Mouse (Mus musculus): ENCODE measurements around the gene Ccdc40. TPM values are rescaled to one million over a fixed set of nuclear protein-coding genes. Genes with fewer than 3 reads are reported as not detected.
A peak's percentile ranks its signal among the peaks of the same experiment; 100 is the strongest.

The Ccdc40 gene
- polyA plus RNA-seq, 1 experiment from 2014 or later, result 18.0 TPM

- Histone ChIP-seq H3K27me3 (ENCODE audit: control insufficient read depth, insufficient read depth, low read depth, low read length) (no peaks in the 10 kb centered on the region), H3K9me3 (replicated peaks; ENCODE audit: control insufficient read depth, low read length, poor library complexity, severe bottlenecking) (no peaks in the 10 kb centered on the region), H3K4me3 (ENCODE audit: low read depth, low read length) (no peak overlapping the region), H3K4me1 (ENCODE audit: control insufficient read depth, insufficient read depth, low read length) (peaks cover 43% of the 10 kb centered on the region), H3K9ac (ENCODE audit: low read depth, low read length) (peak overlapping the region; percentile 60), H3K4me2 (ENCODE audit: low read length) (peak overlapping the region; percentile 49), H3K36me3 (ENCODE audit: control insufficient read depth, insufficient read depth, low read length) (no peaks in the 10 kb centered on the region), H3K27ac (ENCODE audit: low read length) (peak overlapping the region; percentile 84)
- WGBS, result 3% methylated on average over 18 of the region's 18 CpGs
- peak; percentile 74 for ATAC-seq
These were observed 13.1 kb upstream of the Ccdc40 start for GRCm38 (mm10) chr11:119215038-119215904.

- no peaks in the 10 kb centered on the region for H3K27me3 ChIP-seq (ENCODE audit: control insufficient read depth, insufficient read depth, low read depth, low read length)
- peak overlapping the region; percentile 49 for H3K4me2 ChIP-seq (ENCODE audit: low read length)
- peaks cover 49% of the 10 kb centered on the region for H3K4me1 ChIP-seq (ENCODE audit: control insufficient read depth, insufficient read depth, low read length)
- peak overlapping the region; percentile 60 for H3K9ac ChIP-seq (ENCODE audit: low read depth, low read length)
- peak overlapping the region; percentile 84 for H3K27ac ChIP-seq (ENCODE audit: low read length)
- no peaks in the 10 kb centered on the region for H3K36me3 ChIP-seq (ENCODE audit: control insufficient read depth, insufficient read depth, low read length)
- H3K9me3 ChIP-seq (replicated peaks; ENCODE audit: control insufficient read depth, low read length, poor library complexity, severe bottlenecking), result no peaks in the 10 kb centered on the region
- ATAC-seq, result no peak
- H3K4me3 ChIP-seq (ENCODE audit: low read depth, low read length), result no peak overlapping the region
- WGBS, result 36% methylated on average over 9 of the region's 9 CpGs
These were observed 12.4 kb upstream of the Ccdc40 start for GRCm38 (mm10) chr11:119215905-119216507.

GRCm38 (mm10) chr11:119217861-119218260 is 10.5 kb upstream of the Ccdc40 start:
- Histone ChIP-seq H3K27me3 (ENCODE audit: control insufficient read depth, insufficient read depth, low read depth, low read length) (no peaks in the 10 kb centered on the region), H3K36me3 (ENCODE audit: control insufficient read depth, insufficient read depth, low read length) (no peaks in the 10 kb centered on the region), H3K27ac (ENCODE audit: low read length) (no peak overlapping the region), H3K4me2 (ENCODE audit: low read length) (no peak overlapping the region), H3K4me1 (ENCODE audit: control insufficient read depth, insufficient read depth, low read length) (peaks cover 55% of the 10 kb centered on the region), H3K4me3 (ENCODE audit: low read depth, low read length) (no peak overlapping the region), H3K9me3 (replicated peaks; ENCODE audit: control insufficient read depth, low read length, poor library complexity, severe bottlenecking) (no peaks in the 10 kb centered on the region), H3K9ac (ENCODE audit: low read depth, low read length) (no peak overlapping the region)
- 92% methylated on average over 6 of the region's 6 CpGs for WGBS
- no peak for ATAC-seq

- no peaks in the 10 kb centered on the region for H3K36me3 ChIP-seq (ENCODE audit: control insufficient read depth, insufficient read depth, low read length)
- H3K27ac ChIP-seq (ENCODE audit: low read length), result peak overlapping the region; percentile 76
- peak overlapping the region; percentile 43 for H3K4me2 ChIP-seq (ENCODE audit: low read length)
- 0 out of 2 replicates have a peak, but pooled peaks have one; percentile 7 for ATAC-seq
- H3K9ac ChIP-seq (ENCODE audit: low read depth, low read length), result peak overlapping the region; percentile 55
- H3K27me3 ChIP-seq (ENCODE audit: control insufficient read depth, insufficient read depth, low read depth, low read length), result no peaks in the 10 kb centered on the region
- peaks cover 43% of the 10 kb centered on the region for H3K4me1 ChIP-seq (ENCODE audit: control insufficient read depth, insufficient read depth, low read length)
- WGBS, result 7% methylated on average over 17 of the region's 17 CpGs
- no peaks in the 10 kb centered on the region for H3K9me3 ChIP-seq (replicated peaks; ENCODE audit: control insufficient read depth, low read length, poor library complexity, severe bottlenecking)
- H3K4me3 ChIP-seq (ENCODE audit: low read depth, low read length), result 0 out of 2 replicates have a peak overlapping the region, but pooled peaks have one; percentile 9
These were observed 8.4 kb upstream of the Ccdc40 start for GRCm38 (mm10) chr11:119219816-119220465.

GRCm38 (mm10) chr11:119221812-119222510 is 6.4 kb upstream of the Ccdc40 start:
- ATAC-seq, result no peak
- Histone ChIP-seq H3K4me3 (ENCODE audit: low read depth, low read length) (no peak overlapping the region), H3K4me1 (ENCODE audit: control insufficient read depth, insufficient read depth, low read length) (peaks cover 40% of the 10 kb centered on the region), H3K4me2 (ENCODE audit: low read length) (no peak overlapping the region), H3K9ac (ENCODE audit: low read depth, low read length) (no peak overlapping the region), H3K36me3 (ENCODE audit: control insufficient read depth, insufficient read depth, low read length) (no peaks in the 10 kb centered on the region), H3K27ac (ENCODE audit: low read length) (no peak overlapping the region), H3K9me3 (replicated peaks; ENCODE audit: control insufficient read depth, low read length, poor library complexity, severe bottlenecking) (no peaks in the 10 kb centered on the region), H3K27me3 (ENCODE audit: control insufficient read depth, insufficient read depth, low read depth, low read length) (no peaks in the 10 kb centered on the region)
- 31% methylated on average over 10 of the region's 11 CpGs for WGBS

GRCm38 (mm10) chr11:119223124-119223890 is 5.1 kb upstream of the Ccdc40 start:
- no peak for ATAC-seq
- Histone ChIP-seq H3K9me3 (replicated peaks; ENCODE audit: control insufficient read depth, low read length, poor library complexity, severe bottlenecking) (no peaks in the 10 kb centered on the region), H3K4me3 (ENCODE audit: low read depth, low read length) (no peak overlapping the region), H3K9ac (ENCODE audit: low read depth, low read length) (no peak overlapping the region), H3K27ac (ENCODE audit: low read length) (0 out of 2 replicates have a peak overlapping the region, but pooled peaks have one; percentile 3), H3K4me2 (ENCODE audit: low read length) (no peak overlapping the region), H3K4me1 (ENCODE audit: control insufficient read depth, insufficient read depth, low read length) (peaks cover 46% of the 10 kb centered on the region), H3K36me3 (ENCODE audit: control insufficient read depth, insufficient read depth, low read length) (no peaks in the 10 kb centered on the region), H3K27me3 (ENCODE audit: control insufficient read depth, insufficient read depth, low read depth, low read length) (no peaks in the 10 kb centered on the region)
- WGBS, result 80% methylated on average over 20 of the region's 20 CpGs

- Histone ChIP-seq H3K9me3 (replicated peaks; ENCODE audit: control insufficient read depth, low read length, poor library complexity, severe bottlenecking) (no peaks in the 10 kb centered on the region), H3K4me3 (ENCODE audit: low read depth, low read length) (no peak overlapping the region), H3K36me3 (ENCODE audit: control insufficient read depth, insufficient read depth, low read length) (no peaks in the 10 kb centered on the region), H3K27me3 (ENCODE audit: control insufficient read depth, insufficient read depth, low read depth, low read length) (no peaks in the 10 kb centered on the region), H3K9ac (ENCODE audit: low read depth, low read length) (no peak overlapping the region), H3K27ac (ENCODE audit: low read length) (no peak overlapping the region), H3K4me1 (ENCODE audit: control insufficient read depth, insufficient read depth, low read length) (peaks cover 46% of the 10 kb centered on the region), H3K4me2 (ENCODE audit: low read length) (no peak overlapping the region)
- no peak for ATAC-seq
- WGBS, result 91% methylated on average over 6 of the region's 6 CpGs
These were observed 3.4 kb upstream of the Ccdc40 start for GRCm38 (mm10) chr11:119224926-119225325.

- H3K27ac ChIP-seq (ENCODE audit: low read length), result no peak overlapping the region
- H3K9me3 ChIP-seq (replicated peaks; ENCODE audit: control insufficient read depth, low read length, poor library complexity, severe bottlenecking), result no peaks in the 10 kb centered on the region
- no peaks in the 10 kb centered on the region for H3K27me3 ChIP-seq (ENCODE audit: control insufficient read depth, insufficient read depth, low read depth, low read length)
- H3K4me3 ChIP-seq (ENCODE audit: low read depth, low read length), result no peak overlapping the region
- WGBS, result 68% methylated on average over 9 of the region's 9 CpGs
- peaks cover 45% of the 10 kb centered on the region for H3K4me1 ChIP-seq (ENCODE audit: control insufficient read depth, insufficient read depth, low read length)
- ATAC-seq, result no peak
- no peaks in the 10 kb centered on the region for H3K36me3 ChIP-seq (ENCODE audit: control insufficient read depth, insufficient read depth, low read length)
- H3K4me2 ChIP-seq (ENCODE audit: low read length), result no peak overlapping the region
- H3K9ac ChIP-seq (ENCODE audit: low read depth, low read length), result no peak overlapping the region
These were observed 2.7 kb upstream of the Ccdc40 start for GRCm38 (mm10) chr11:119225634-119226033.
